Mouse (Mus musculus) heart, embryonic 15.5 days (tissue): ENCODE data around the gene Lama1. TPM values are rescaled to one million over a fixed set of nuclear protein-coding genes. Genes with fewer than 3 reads are reported as not detected.
"Not testable (repeated sequence)": the region's sequence is repeated elsewhere in the genome, so short reads cannot be mapped to it uniquely, and the experiment has no call there.

Source experiments
- ATAC-seq: fragments of 200-750 bp; cut with Nextera tagmentation; replicated peaks from 2 replicates; pipeline ENCODE4 v1.8.0; 2017; ENCODE audit warnings: low read depth, moderate TSS enrichment; ENCODE audit not compliant: insufficient number of reproducible peaks, insufficient read depth, low FRiP score
- H3K27ac ChIP-seq: fragments of 300-500 bp; sonication (generic); 2 replicates; pipeline ENCODE4 v1.5.1; 2015; ENCODE audit warnings: mild to moderate bottlenecking, inconsistent platforms
- H3K27me3 ChIP-seq: fragments of 300-500 bp; sonication (generic); 2 replicates; pipeline ENCODE4 v1.6.1; 2015; ENCODE audit warnings: inconsistent platforms
- H3K36me3 ChIP-seq: fragments of 300-500 bp; sonication (generic); 2 replicates; pipeline ENCODE4 v1.6.1; 2015; ENCODE audit warnings: mild to moderate bottlenecking, inconsistent platforms
- H3K4me1 ChIP-seq: fragments of 300-500 bp; sonication (generic); replicated peaks from 2 replicates; pipeline ENCODE4 v1.6.1; 2015; ENCODE audit warnings: inconsistent platforms
- H3K4me2 ChIP-seq: fragments of 300-500 bp; sonication (generic); 2 replicates; pipeline ENCODE4 v1.6.1; 2015; ENCODE audit warnings: inconsistent platforms, mild to moderate bottlenecking, moderate library complexity
- H3K4me3 ChIP-seq: fragments of 300-500 bp; sonication (generic); 2 replicates; pipeline ENCODE4 v1.5.1; 2015; ENCODE audit warnings: mild to moderate bottlenecking, inconsistent platforms
- H3K9ac ChIP-seq: fragments of 300-500 bp; sonication (generic); 2 replicates; pipeline ENCODE4 v1.6.1; 2015; ENCODE audit warnings: mild to moderate bottlenecking, inconsistent platforms
- H3K9me3 ChIP-seq: fragments of 300-500 bp; sonication (generic); replicated peaks from 2 replicates; pipeline ENCODE4 v1.6.1; 2016; ENCODE audit warnings: inconsistent platforms
- WGBS: fragments of 180-500 bp; shearing (Covaris S2); methylation state at CpG from one replicate; pipeline ENCODE4 v1.1.7; 2015; ENCODE audit warnings: mixed read lengths; 5-methylcytosine and 5-hydroxymethylcytosine counted together
- polyA plus RNA-seq: library from polyadenylated mRNA; unstranded; fragments of >200 nt; fragmentation: Nextera tagmentation; extraction: Ambion mirVana; gene quantifications from 2 replicates; pipeline ENCODE4 v1.2.1, GENCODE M21; 2015

The Lama1 gene
- polyA plus RNA-seq, 1 experiment from 2014 or later: 0.29 TPM

DNA sequence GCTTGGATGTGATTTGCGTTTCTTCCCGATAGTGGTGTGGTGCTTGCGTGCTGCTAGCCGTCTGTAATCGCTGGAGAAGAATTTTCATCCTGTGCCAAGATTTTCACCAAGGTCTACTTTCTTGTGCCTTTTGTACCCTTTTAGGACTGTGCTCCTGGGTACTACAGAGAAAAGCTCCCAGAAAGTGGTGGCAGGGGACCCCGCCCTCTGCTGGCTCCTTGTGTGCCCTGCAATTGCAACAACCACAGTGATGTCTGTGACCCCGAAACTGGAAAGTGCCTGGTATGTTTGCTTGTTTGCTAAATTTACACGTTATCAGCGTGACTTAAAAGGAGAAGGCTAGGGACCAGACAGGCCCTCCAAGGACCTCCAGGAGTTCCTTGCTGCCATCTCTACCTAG, 79.7 kb downstream of the Lama1 start:
- Histone ChIP-seq H3K4me2 (no peak overlapping the region), H3K9me3 (no peaks in the 10 kb centered on the region), H3K27me3 (no peaks in the 10 kb centered on the region), H3K27ac (no peak overlapping the region), H3K9ac (no peak overlapping the region), H3K4me3 (no peak overlapping the region), H3K4me1 (no peaks in the 10 kb centered on the region), H3K36me3 (no peaks in the 10 kb centered on the region)
- 58% methylated on average over 9 of the region's 9 CpGs for WGBS
- ATAC-seq: no peak

DNA sequence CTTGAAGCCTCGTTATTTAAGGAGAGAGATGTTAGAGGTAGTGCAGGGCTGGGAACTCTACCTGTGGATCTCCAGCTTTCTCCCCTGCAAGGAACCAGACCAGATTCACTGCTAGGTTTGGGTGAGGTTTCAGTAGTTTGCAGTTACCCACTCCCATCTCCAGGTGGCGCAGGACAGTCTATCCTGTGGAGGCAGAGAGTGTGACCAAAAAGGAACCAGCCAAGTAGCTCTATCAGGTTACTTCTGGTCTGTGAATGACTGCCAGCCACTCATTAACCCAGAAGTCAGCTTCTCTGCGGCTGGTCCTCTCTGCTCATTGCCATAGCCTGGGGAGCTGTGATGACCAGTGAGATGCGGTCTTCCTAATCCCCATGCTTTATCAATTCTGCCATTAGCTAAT, 82.8 kb downstream of the Lama1 start:
- no peak overlapping the region for H3K4me3 ChIP-seq
- no peaks in the 10 kb centered on the region for H3K36me3 ChIP-seq
- H3K4me2 ChIP-seq: no peak overlapping the region
- no peaks in the 10 kb centered on the region for H3K9me3 ChIP-seq
- no peak overlapping the region for H3K9ac ChIP-seq
- ATAC-seq: no peak
- 68% methylated on average over 4 of the region's 4 CpGs for WGBS
- no peak overlapping the region for H3K27ac ChIP-seq
- H3K4me1 ChIP-seq: no peaks in the 10 kb centered on the region
- no peaks in the 10 kb centered on the region for H3K27me3 ChIP-seq

DNA sequence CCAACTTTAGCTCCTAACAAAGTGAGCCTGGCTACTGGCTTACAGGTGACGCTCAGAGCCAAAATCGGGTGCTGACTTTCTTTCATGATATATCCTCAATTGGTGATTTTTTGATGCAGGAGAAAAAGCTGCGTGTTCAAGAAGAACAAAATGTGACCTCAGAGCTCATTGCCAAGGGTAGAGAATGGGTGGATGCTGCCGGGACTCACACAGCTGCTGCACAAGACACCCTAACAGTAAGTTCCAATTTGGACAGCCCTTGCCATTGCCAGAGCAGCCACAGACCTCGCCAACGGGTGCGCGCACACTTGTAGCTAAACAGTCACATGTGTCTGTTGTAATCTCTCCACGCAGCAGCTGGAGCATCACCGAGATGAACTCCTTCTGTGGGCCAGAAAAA, 94.0 kb downstream of the Lama1 start:
- Histone ChIP-seq H3K9me3 (no peaks in the 10 kb centered on the region), H3K27ac (no peak overlapping the region), H3K4me3 (no peak overlapping the region), H3K27me3 (no peaks in the 10 kb centered on the region), H3K36me3 (no peaks in the 10 kb centered on the region), H3K9ac (no peak overlapping the region), H3K4me1 (no peaks in the 10 kb centered on the region), H3K4me2 (no peak overlapping the region)
- WGBS: 90% methylated on average over 10 of the region's 10 CpGs
- no peak for ATAC-seq

DNA sequence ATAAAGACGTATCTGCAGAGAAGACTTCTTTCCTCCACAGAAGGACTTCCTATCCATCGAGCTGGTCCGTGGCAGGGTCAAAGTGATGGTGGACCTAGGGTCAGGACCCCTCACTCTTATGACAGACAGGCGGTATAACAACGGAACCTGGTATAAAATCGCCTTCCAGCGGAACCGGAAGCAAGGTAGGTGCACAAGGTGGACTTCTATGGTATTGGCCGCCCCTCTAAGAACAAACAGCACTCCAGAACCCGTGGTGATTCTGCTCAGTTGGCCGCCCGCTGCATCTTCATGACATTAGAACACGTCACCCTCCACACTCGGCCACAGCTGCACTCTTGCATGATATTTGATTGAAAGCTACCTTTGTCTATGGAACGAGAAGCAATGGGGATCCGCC, 112.1 kb downstream of the Lama1 start:
- H3K4me3 ChIP-seq: no peak overlapping the region
- no peak overlapping the region for H3K4me2 ChIP-seq
- no peaks in the 10 kb centered on the region for H3K4me1 ChIP-seq
- H3K27ac ChIP-seq: no peak overlapping the region
- 89% methylated on average over 16 of the region's 16 CpGs for WGBS
- H3K9ac ChIP-seq: no peak overlapping the region
- no peaks in the 10 kb centered on the region for H3K27me3 ChIP-seq
- no peaks in the 10 kb centered on the region for H3K9me3 ChIP-seq
- ATAC-seq: no peak
- H3K36me3 ChIP-seq: no peaks in the 10 kb centered on the region

DNA sequence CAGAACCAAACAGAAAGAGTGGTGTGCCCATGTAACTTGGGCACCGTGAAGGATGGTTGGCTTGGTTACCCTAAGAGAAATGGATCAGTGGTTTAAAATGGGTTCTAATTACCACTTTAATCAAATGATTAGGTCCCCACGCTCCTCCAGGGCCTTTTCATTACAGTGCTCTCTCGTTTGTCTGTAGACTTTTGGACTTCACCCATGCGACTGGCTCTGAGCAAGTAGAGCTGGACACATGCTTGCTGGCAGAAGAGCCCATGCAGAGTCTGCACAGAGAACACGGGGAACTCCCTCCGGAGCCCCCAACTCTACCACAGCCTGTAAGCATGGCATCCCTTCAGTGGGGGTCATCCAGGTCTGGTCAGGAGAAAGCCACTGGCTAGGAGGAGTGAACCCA, 116.6 kb downstream of the Lama1 start:
- 88% methylated on average over 6 of the region's 6 CpGs for WGBS
- no peak overlapping the region for H3K4me3 ChIP-seq
- H3K27me3 ChIP-seq: no peaks in the 10 kb centered on the region
- H3K4me2 ChIP-seq: no peak overlapping the region
- no peaks in the 10 kb centered on the region for H3K4me1 ChIP-seq
- H3K9ac ChIP-seq: no peak overlapping the region
- no peaks in the 10 kb centered on the region for H3K9me3 ChIP-seq
- ATAC-seq: no peak
- no peak overlapping the region for H3K27ac ChIP-seq
- H3K36me3 ChIP-seq: no peaks in the 10 kb centered on the region

DNA sequence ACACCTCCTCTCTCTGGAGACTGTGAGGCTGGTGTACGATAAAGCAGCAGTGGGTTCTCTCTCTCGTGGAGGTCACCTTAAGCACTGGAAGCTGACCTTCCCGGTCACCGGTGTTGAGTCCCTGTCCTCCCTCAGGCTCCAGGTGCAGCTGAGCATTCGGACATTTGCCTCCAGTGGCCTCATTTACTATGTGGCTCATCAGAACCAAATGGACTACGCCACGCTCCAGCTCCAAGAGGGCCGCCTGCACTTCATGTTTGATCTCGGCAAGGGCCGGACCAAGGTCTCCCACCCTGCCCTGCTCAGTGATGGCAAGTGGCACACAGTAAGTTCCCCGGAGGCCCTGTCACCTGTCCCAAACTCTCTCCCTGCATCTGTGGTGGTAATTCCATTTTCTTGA, 118.7 kb downstream of the Lama1 start:
- Histone ChIP-seq H3K9me3 (no peaks in the 10 kb centered on the region), H3K4me1 (no peaks in the 10 kb centered on the region), H3K4me3 (no peak overlapping the region), H3K27me3 (no peaks in the 10 kb centered on the region), H3K36me3 (no peaks in the 10 kb centered on the region), H3K4me2 (no peak overlapping the region), H3K27ac (no peak overlapping the region), H3K9ac (no peak overlapping the region)
- WGBS: 89% methylated on average over 11 of the region's 11 CpGs
- no peak for ATAC-seq

DNA sequence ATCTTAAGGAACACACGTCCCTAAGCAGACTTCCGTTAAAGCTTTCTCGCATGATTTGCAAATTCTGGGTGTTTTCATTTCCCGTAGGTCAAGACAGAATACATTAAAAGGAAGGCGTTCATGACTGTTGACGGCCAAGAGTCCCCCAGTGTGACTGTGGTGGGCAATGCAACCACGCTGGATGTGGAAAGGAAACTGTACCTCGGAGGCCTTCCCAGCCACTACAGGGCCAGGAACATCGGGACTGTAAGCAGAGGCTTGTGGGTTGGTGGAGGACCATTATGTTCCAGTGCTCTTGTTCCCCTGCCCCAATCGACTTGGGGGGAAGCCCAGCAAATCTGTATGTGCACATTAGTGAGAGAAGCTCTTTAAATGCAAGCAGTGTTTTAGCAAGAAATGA, 119.9 kb downstream of the Lama1 start:
- no peak for ATAC-seq
- Histone ChIP-seq H3K27ac (no peak overlapping the region), H3K4me3 (no peak overlapping the region), H3K36me3 (no peaks in the 10 kb centered on the region), H3K4me2 (no peak overlapping the region), H3K9me3 (no peaks in the 10 kb centered on the region), H3K4me1 (no peaks in the 10 kb centered on the region), H3K9ac (no peak overlapping the region), H3K27me3 (no peaks in the 10 kb centered on the region)
- 84% methylated on average over 10 of the region's 10 CpGs for WGBS

DNA sequence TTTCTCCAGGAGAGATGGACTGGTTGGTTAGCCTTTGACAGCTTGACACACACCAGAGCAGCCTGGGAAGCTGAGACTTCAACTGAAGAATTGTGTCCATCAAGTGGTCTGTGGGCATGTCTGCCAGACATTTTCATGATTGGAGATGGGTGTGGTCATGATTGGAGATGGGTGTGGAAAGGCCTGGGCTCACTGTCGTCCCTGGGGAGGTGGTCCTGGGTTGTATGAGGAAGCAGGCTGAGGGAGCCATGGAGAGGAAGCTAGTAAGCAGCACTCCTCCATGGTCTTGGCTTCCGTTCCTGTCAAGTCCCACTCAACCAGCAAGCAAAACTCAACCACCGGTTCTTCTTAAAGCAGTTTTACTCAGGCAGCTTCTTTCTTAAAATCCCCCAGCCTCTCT, 130.4 kb downstream of the Lama1 start:
- WGBS: 88% methylated on average over 3 of the region's 3 CpGs
- Histone ChIP-seq H3K4me2 (no peak overlapping the region), H3K4me3 (no peak overlapping the region), H3K4me1 (no peaks in the 10 kb centered on the region), H3K27me3 (no peaks in the 10 kb centered on the region), H3K9ac (no peak overlapping the region), H3K27ac (no peak overlapping the region), H3K9me3 (peaks cover 9% of the 10 kb centered on the region; the same call in 1 of the 2 replicates), H3K36me3 (no peaks in the 10 kb centered on the region)
- ATAC-seq: no peak

DNA sequence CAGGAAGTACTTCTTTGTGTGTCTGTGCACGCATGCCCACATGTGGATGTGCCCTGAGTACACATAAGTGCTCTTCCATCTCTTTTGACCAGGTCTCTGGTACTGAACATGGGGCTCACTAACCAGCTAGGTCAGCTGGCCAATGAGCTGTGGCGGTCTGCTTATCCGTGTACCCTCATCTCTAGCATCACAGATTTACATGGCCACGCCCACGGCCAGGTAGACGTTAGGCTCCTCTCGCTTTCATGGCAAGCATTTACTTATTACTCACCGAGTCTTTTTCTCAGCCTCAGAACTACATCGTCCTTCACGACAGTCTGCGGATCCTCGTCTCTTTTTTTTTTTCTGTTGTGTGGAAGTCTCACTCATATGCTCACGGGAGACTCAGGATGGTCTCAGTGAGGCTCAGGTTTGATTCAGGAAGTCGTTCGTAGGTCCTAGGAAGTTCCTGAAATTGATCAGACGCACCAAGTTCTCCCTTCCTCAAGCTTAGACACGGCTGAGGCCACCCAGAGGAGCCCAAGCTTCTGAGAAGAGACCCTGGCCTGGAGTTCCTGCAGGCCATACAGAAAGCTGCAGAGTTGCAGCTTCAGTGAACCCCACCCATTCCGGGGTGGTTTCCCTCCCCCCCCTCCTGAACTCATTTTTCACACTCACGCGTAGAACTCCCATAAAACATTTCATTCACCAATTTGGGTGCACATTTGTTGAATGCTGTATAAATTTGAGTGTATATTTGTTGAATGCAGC, 139.3 kb downstream of the Lama1 start:
- no peak for ATAC-seq
- Histone ChIP-seq H3K36me3 (no peaks in the 10 kb centered on the region), H3K9me3 (no peaks in the 10 kb centered on the region), H3K27ac (no peak overlapping the region), H3K4me1 (no peaks in the 10 kb centered on the region), H3K4me2 (no peak overlapping the region), H3K4me3 (no peak overlapping the region), H3K9ac (no peak overlapping the region), H3K27me3 (no peaks in the 10 kb centered on the region)
- 91% methylated on average over 20 of the region's 20 CpGs for WGBS

DNA sequence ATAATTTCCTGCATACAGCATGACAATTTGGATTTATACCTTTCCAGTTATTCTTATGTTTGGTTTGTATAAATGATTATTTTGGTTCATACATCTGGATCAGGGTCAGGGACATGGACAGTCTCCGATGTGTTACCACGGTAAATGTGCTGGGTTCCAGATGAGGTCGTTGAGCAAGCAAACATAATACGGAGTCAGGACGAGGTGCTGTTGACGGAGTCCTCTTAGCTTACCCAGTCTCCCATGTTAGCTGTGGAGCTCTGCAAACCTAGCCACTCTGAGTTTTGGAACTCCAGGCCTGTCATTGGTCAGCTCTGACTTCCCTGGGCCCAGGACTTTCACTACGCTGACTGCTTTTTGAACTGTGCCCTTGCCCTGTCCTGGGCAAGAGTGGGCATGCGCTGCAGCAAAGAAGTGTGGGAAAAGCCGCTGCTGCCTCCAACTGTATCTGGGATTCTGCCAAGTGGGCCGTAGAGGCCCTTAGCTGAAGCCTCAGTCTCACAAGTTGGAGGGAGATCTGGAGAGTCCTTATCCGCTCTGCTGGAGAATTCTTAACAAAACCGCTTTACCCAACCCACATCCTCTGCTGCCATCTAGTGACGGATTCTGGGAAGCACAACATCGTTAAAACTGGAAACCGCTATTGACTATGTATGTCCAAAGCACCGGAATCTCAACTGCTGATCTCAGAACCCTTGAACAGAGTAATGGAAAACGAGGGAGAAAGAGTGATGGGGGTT, 140.5 kb downstream of the Lama1 start:
- Histone ChIP-seq H3K9ac (no peak overlapping the region), H3K27me3 (no peaks in the 10 kb centered on the region), H3K27ac (no peak overlapping the region), H3K4me2 (no peak overlapping the region), H3K4me3 (no peak overlapping the region), H3K4me1 (no peaks in the 10 kb centered on the region), H3K36me3 (no peaks in the 10 kb centered on the region), H3K9me3 (no peaks in the 10 kb centered on the region)
- ATAC-seq: no peak; the same call in 1 of the 2 replicates
- 54% methylated on average over 17 of the region's 17 CpGs for WGBS

DNA sequence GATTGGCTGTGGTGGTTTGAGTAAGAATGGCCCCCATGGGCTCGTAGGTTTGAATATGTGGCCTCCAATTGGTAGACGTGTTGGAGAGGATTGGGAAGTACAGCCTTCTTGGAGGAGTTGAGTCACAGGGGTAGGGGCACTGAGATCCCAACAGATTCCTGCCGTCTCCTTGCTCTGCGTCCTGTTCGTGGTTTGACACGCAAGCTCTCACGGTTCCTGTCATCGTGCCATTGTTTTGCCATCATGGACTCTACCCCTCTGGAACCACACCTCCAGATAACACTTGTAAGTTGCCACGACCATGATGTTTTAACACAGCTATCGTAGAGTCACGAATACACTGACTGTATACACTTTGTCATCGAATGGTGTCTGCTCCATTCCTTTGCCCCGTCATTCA, 141.9 kb downstream of the Lama1 start:
- Histone ChIP-seq H3K36me3 (no peaks in the 10 kb centered on the region), H3K4me3 (no peak overlapping the region), H3K9me3 (no peaks in the 10 kb centered on the region), H3K27ac (no peak overlapping the region), H3K4me2 (no peak overlapping the region), H3K9ac (no peak overlapping the region), H3K27me3 (no peaks in the 10 kb centered on the region), H3K4me1 (no peaks in the 10 kb centered on the region)
- WGBS: 79% methylated on average over 13 of the region's 13 CpGs
- no peak for ATAC-seq

DNA sequence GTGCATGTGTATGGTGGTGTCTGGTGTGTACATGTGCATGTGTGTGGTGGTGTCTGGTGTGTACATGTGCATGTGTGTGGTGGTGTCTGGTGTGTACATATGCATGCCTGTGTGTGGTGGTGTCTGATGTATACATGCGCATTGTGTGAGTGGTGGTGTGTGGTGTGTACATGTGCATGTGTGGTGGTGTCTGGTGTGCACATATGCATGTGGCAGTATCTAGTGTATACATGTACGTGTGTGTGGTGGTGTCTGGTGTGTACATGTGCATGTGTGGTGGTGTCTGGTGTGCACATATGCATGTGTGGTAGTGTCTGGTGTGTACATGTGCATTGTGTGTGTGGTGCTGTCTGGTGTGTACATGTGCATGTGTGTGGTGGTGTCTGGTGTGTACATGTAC, 144.4 kb downstream of the Lama1 start:
- not testable (repeated sequence) for H3K4me2 ChIP-seq, H3K27me3 ChIP-seq, ATAC-seq, H3K27ac ChIP-seq, H3K4me1 ChIP-seq, H3K9ac ChIP-seq, H3K4me3 ChIP-seq, H3K9me3 ChIP-seq, H3K36me3 ChIP-seq
- 90% methylated on average over 2 of the region's 2 CpGs for WGBS
